Mouse (Mus musculus) limb, embryonic 11.5 days (tissue): ENCODE measurements around the gene Lrriq1. TPM values are rescaled to one million over a fixed set of nuclear protein-coding genes. Genes with fewer than 3 reads are reported as not detected.

Experiments
- ATAC-seq: fragments of 200-750 bp; cut with Nextera tagmentation; 2 replicates; pipeline ENCODE4 v1.8.0; 2017; ENCODE audit warnings: low read depth; ENCODE audit not compliant: insufficient number of reproducible peaks, low FRiP score, low TSS enrichment
- DNase-seq: peaks from one replicate; pipeline ENCODE4 v3.0.0-alpha.2; 2015; ENCODE audit warnings: low spot score
- H3K27ac ChIP-seq: fragments of 300-500 bp; sonication (generic); replicated peaks from 2 replicates; pipeline ENCODE4 v1.5.1; 2014; ENCODE audit warnings: low read depth, mild to moderate bottlenecking, low read length
- H3K27me3 ChIP-seq: fragments of 300-500 bp; sonication (generic); 2 replicates; pipeline ENCODE4 v1.6.1; 2014; ENCODE audit warnings: mild to moderate bottlenecking, low read length, mixed read lengths; ENCODE audit not compliant: control insufficient read depth, insufficient read depth
- H3K36me3 ChIP-seq: fragments of 300-500 bp; sonication (generic); 2 replicates; pipeline ENCODE4 v1.6.1; 2014; ENCODE audit warnings: mild to moderate bottlenecking, low read length, moderate library complexity, mixed read lengths; ENCODE audit not compliant: control insufficient read depth, insufficient read depth
- H3K4me1 ChIP-seq: fragments of 300-500 bp; sonication (generic); 2 replicates; pipeline ENCODE4 v1.6.1; 2014; ENCODE audit warnings: low read length, mixed read lengths; ENCODE audit not compliant: control insufficient read depth, insufficient read depth
- H3K4me2 ChIP-seq: fragments of 300-500 bp; sonication (generic); 2 replicates; pipeline ENCODE4 v1.6.1; 2014; ENCODE audit warnings: low read depth, mild to moderate bottlenecking, moderate library complexity; ENCODE audit not compliant: severe bottlenecking
- H3K4me3 ChIP-seq: fragments of 300-500 bp; sonication (generic); 2 replicates; pipeline ENCODE4 v1.5.1; 2014; ENCODE audit warnings: low read depth, low read length
- H3K9ac ChIP-seq: fragments of 300-500 bp; sonication (generic); 2 replicates; pipeline ENCODE4 v1.6.1; 2014; ENCODE audit warnings: mild to moderate bottlenecking, low read length
- H3K9me3 ChIP-seq: fragments of 300-500 bp; sonication (generic); 2 replicates; pipeline ENCODE4 v1.6.1; 2016; ENCODE audit warnings: low read length; ENCODE audit not compliant: control insufficient read depth
- WGBS: fragments of 180-500 bp; shearing (Covaris S2); extraction: QIAGEN DNeasy Blood & Tissue Kit; methylation state at CpG from one replicate; pipeline ENCODE4 v1.1.7; 2014; 5-methylcytosine and 5-hydroxymethylcytosine counted together
- polyA plus RNA-seq: library from polyadenylated mRNA; unstranded; fragments of >200 nt; fragmentation: Nextera tagmentation; extraction: Ambion mirVana; gene quantifications from 2 replicates; pipeline ENCODE4 v1.2.1, GENCODE M21; 2014

Gene Lrriq1
- polyA plus RNA-seq, 1 experiment from 2014 or later: 0.15 TPM

DNA sequence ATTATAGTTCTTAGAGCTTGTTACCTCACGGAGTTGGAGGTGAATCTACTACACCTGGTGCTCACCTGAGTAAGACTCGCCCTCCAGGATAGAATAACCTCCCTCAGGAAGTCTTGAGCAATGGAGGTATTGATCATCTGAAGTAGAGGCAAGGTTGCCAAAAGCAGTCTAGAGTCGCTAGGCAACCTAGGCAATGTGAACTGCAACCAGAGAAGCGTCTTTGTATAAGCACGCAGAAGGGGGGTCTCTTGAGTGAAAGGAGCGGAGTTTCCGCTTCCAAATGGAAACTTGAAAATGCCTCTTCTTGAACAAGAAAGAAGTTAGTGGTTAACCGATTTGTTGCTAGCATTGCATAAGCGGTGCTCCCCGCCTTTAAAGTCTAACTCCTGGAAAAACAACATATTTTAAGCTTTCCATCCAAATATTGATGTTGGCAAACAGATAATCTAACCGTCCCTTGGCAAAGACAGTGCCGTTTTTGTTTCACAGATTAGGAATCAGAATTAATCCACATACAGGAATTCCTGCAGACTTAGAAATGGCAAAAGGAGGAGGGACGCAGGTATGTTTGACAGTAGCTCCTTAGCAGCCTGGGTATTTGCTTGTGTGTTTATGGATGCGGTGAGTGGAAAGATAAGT is 201.0 kb downstream of the Lrriq1 start:
- H3K4me3 ChIP-seq: no peak overlapping the region
- H3K27ac ChIP-seq: no peak overlapping the region
- H3K9ac ChIP-seq: no peak overlapping the region
- DNase-seq (no peak), ATAC-seq (no peak)
- no peaks in the 10 kb centered on the region for H3K4me1 ChIP-seq
- H3K36me3 ChIP-seq: no peaks in the 10 kb centered on the region
- H3K27me3 ChIP-seq: peaks cover 34% of the 10 kb centered on the region
- 3% methylated on average over 14 of the region's 14 CpGs for WGBS
- H3K9me3 ChIP-seq: no peaks in the 10 kb centered on the region
- H3K4me2 ChIP-seq: no peak overlapping the region

DNA sequence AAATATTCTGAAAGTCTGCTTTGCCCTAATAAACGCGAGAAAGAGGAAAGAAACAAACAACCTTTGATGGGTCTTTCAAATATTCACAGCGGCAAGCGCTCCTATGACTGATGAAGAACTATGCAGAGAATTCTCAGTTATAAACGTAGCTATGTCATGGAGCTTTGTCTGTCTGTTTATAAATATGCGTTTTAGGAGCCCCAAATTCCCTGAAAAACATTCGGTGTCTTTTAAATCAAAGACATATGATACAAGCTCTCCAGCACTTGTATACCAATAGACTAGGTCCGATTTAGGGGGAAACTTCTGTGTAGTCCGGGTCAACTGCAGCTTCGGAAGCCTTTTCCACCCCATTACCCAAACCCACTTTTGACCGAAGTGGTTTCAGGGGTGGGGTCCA is 205.2 kb downstream of the Lrriq1 start:
- Histone ChIP-seq H3K4me1 (0 out of 2 replicates have a peak, but pooled peaks cover 6% of the 10 kb centered on the region), H3K27ac (no peak overlapping the region), H3K4me2 (no peak overlapping the region), H3K4me3 (no peak overlapping the region), H3K9me3 (no peaks in the 10 kb centered on the region), H3K27me3 (peaks cover 45% of the 10 kb centered on the region), H3K9ac (no peak overlapping the region), H3K36me3 (no peaks in the 10 kb centered on the region)
- DNase-seq (no peak), ATAC-seq (no peak)
- 4% methylated on average over 11 of the region's 11 CpGs for WGBS

DNA sequence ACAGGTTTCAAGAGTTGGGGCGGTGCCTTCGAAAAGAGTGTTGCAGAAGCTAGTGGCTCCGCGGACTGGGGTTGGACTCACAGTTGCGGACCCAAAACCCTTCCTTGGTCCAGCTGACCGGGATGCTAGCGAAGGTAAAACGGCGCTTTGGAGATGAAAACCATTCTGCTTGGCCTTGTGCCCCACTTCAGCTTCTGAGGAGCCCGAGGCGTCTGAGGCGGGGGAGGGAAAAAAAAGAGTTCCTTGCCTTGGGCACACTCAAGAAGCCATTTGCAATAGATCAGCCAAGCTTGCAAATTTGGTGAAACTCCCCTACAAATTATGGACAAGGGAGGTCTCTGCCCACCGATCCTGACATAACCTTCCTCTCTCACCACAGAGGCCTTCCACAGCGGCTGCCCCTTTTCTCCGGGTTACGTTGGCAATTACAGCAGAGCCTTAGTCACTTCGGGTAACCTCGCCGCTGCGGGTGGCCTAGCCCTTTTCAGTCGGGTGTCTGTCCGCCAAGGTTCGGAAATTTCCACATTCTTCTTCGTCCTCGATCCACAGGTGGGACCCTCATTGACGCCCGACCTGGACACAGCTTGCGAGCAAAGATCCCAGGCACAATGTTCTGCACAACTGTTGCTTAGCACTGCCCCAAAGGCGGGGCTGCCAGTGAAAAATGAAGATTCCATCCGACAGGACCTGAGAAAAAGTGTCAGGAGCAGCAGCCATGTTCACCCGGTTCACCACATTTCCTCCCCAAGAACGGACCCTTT is 206.2 kb downstream of the Lrriq1 start, which contains the start of gene Alx1:
Gene Alx1 (minus strand): TSS at position 486 of the 761 bp plus-strand sequence.
- WGBS: 1% methylated on average over 32 of the region's 32 CpGs
- peak within 1 kb of the TSS; percentile 60; the same call in 1 of the 2 replicates for H3K4me2 ChIP-seq
- no peak within 1 kb of the TSS for H3K9ac ChIP-seq
- H3K36me3 ChIP-seq: no peaks in the 10 kb centered on the region
- peaks cover 36% of the 10 kb centered on the region for H3K27me3 ChIP-seq
- H3K27ac ChIP-seq: no peak within 1 kb of the TSS
- no peaks in the 10 kb centered on the region for H3K9me3 ChIP-seq
- 0 out of 2 replicates have a peak, but pooled peaks cover 6% of the 10 kb centered on the region for H3K4me1 ChIP-seq
- ATAC-seq: no peak
- H3K4me3 ChIP-seq: peak within 1 kb of the TSS; percentile 39; the same call in 1 of the 2 replicates
- DNase-seq: peak; percentile 61

DNA sequence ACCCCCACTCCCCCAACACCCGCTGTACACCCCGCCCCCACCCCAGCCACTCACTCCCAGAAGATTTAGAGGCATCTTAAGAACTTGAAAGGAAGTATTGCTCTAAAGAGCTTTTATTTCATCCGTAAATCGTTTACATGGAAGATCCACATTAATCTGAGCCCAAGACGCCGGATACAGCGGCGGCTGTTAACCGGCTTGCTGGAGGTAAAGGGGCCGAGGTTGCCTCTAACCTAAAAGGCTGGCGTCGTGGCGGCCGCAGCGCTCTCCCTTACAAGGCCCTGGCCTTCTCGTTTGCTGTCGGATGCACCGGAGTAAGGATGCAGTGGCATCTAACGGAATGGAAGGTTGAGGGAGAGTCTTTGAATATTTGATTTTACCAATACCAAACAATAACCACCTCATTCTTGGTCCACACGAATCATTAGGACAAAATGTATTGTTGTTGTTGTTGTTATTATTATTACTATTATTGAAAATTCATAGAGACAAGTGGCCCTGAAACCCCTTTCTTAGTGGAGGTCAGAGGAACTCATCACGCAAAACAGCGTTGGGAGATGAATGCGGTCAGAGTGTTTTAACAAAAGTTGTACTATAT is 206.9 kb downstream of the Lrriq1 start:
- Histone ChIP-seq H3K4me1 (0 out of 2 replicates have a peak, but pooled peaks cover 6% of the 10 kb centered on the region), H3K4me3 (peak overlapping the region; percentile 39; the same call in 1 of the 2 replicates), H3K27ac (no peak overlapping the region), H3K9me3 (no peaks in the 10 kb centered on the region), H3K9ac (no peak overlapping the region), H3K27me3 (peaks cover 31% of the 10 kb centered on the region), H3K36me3 (no peaks in the 10 kb centered on the region), H3K4me2 (peak overlapping the region; percentile 60)
- ATAC-seq (no peak), DNase-seq (peak; percentile 64)
- WGBS: 2% methylated on average over 23 of the region's 23 CpGs

DNA sequence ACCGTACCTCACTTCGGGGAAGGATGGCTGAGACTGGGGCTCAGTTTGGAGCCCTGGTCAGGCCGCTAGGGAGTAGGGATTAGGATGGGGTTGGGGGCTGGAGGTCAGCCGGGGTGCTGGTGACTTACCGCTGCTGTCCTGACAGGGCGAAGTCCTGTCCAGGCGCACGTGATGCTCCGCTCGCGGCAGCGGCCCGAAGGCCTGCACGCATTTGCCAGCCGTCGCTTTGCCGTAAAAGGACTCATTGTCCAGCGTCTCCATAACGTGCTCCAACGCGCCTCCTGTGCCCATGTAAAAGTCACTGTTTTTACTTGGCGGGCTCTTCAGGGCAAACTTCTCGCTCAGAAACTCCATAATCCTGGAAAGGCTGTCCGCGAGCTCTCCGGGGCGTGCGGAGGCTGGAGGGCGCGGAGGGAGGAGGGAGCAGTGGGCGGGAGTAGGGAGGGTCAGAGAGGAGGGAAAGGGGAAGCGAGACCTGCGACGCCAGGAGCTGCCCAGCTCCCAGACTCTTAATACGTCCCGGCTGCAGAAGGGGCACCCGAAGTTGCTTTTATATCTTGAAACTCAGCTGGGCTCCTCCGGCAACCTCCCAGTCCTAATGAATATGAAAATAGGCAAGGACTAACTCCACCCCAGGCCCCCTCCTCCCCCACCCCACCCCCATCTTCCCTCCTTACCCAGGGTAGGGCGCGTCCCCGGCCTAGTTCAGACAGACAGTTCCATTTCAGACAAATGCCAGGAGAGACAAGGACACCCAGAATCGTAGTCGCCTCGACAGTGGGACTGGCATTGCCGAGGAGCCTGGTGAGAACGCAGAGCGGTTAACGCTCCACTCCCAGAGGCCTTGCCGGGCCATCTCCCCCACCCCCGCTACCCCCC is 207.6 kb downstream of the Lrriq1 start:
- WGBS: 1% methylated on average over 47 of the region's 50 CpGs
- Histone ChIP-seq H3K36me3 (no peaks in the 10 kb centered on the region), H3K27me3 (peaks cover 30% of the 10 kb centered on the region), H3K4me2 (peak overlapping the region; percentile 60), H3K4me1 (0 out of 2 replicates have a peak, but pooled peaks cover 6% of the 10 kb centered on the region), H3K9ac (0 out of 2 replicates have a peak overlapping the region, but pooled peaks have one; percentile 27), H3K4me3 (peak overlapping the region; percentile 39), H3K9me3 (no peaks in the 10 kb centered on the region), H3K27ac (no peak overlapping the region)
- peak; percentile 73 for DNase-seq
- peak; percentile 87 for ATAC-seq

DNA sequence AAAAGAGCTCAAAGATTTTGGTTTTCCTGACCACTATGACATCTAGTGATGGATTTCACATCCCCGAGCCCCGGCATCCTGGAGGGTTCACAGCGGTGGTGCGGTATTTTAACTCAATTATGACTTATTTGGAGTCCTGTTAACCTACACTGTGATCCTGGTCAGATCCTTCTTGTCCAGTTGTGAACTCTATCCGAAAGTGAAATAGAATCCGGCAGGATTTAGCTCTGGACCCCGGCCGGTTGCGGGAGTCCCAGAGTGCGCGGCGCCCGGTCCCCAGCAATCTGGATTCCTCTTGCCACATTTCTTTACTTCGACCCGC is 208.2 kb downstream of the Lrriq1 start:
- under 1% methylated on average over 15 of the region's 15 CpGs for WGBS
- DNase-seq (peak; percentile 74), ATAC-seq (0 out of 2 replicates have a peak, but pooled peaks have one; percentile 0)
- H3K27ac ChIP-seq: no peak overlapping the region
- no peaks in the 10 kb centered on the region for H3K9me3 ChIP-seq
- peaks cover 25% of the 10 kb centered on the region for H3K27me3 ChIP-seq
- no peak overlapping the region for H3K9ac ChIP-seq
- peak overlapping the region; percentile 39 for H3K4me3 ChIP-seq
- H3K4me1 ChIP-seq: 0 out of 2 replicates have a peak, but pooled peaks cover 6% of the 10 kb centered on the region
- H3K4me2 ChIP-seq: peak overlapping the region; percentile 60
- H3K36me3 ChIP-seq: no peaks in the 10 kb centered on the region

DNA sequence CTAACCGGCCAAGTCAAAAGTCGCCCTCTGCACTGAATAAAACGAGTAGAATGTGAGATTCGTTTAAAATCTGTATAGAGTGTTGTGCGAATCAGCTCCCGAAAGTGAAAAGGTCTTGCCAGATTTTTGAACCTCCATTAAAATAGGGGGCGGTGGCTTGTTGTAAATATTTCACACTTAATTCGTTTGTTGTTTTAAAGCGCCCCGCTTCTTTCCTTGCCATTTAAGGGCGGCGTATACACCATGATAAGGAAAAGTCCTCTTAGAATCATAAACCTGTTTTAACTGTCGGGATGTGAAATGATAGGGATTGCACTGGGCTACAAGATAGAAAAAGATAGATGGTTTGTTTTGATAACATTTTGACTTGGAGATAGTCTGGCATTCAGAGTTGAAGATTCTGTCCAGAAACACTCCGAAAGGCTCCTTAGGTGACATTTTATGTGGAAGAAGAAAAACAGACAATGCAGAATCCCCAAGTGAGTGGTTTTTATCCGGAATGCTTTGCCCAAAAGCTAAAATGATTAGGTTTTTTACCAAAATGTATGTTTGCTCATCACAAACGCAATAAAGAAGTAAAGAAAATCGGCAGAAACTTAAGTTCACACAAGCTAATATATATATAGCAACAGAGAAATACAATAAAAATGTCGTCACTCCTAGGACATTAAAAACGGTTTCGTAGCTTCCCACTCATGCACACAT is 208.7 kb downstream of the Lrriq1 start:
- WGBS: under 1% methylated on average over 20 of the region's 20 CpGs
- peak; percentile 44 for DNase-seq
- Histone ChIP-seq H3K4me1 (0 out of 2 replicates have a peak, but pooled peaks cover 6% of the 10 kb centered on the region), H3K9ac (no peak overlapping the region), H3K4me3 (peak overlapping the region; percentile 39), H3K27me3 (peaks cover 23% of the 10 kb centered on the region), H3K27ac (no peak overlapping the region), H3K9me3 (no peaks in the 10 kb centered on the region), H3K36me3 (no peaks in the 10 kb centered on the region), H3K4me2 (peak overlapping the region; percentile 60)
- no peak for ATAC-seq
